Mouse (Mus musculus) frontal cortex, adult (tissue): ENCODE measurements around the gene Polr3g.
A peak's percentile ranks its signal among the peaks of the same experiment; 100 is the strongest.
"Not testable (repeated sequence)": the region's sequence is repeated elsewhere in the genome, so short reads cannot be mapped to it uniquely, and the experiment has no call there.

Source experiments
- ATAC-seq: cut with Nextera tagmentation; 2 replicates; pipeline ENCODE4 v1.9.2; 2017; ENCODE audit warnings: mild to moderate bottlenecking, moderate library complexity, mixed read lengths; ENCODE audit not compliant: low TSS enrichment

Polr3g gene

DNA sequence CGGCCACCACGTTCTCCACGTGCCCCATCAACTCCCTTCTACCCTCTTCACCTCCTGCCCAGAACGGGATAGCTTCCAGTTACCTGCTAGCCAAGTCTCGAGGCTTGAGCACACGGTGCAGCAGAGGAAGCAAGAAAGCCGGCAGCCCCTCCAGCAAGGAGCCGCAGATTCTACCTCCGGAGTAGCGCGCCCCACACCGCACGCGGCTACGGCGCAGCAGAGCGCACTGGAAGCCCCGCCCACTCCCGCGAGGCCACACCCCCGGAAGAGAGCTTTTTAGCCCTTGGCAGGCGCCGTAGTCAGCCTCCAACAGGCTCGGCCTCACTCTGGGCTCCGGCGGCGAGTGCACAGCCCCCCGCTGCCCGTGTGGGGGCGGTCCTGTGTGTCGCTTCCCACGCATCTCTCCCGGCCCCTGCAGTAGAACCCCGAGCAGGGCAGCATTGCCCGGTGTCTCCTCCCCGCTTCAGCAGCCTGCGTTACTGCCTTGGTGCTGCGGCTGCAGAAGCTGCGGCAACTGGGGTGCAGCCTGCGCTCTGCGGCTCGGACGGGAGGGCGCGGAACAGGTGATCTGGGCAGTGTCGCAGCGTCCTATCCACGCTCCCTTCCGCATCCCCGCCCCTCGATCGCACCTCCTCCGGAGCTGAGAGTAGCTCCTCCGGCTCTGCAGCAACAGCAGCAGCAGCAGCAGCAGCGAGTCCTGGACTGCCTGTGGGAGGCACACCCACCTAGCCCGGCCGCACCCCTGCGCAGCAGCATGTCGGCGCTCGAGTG lies at the start of gene Polr3g, which contains the start of gene Mblac2:
TSS of gene Polr3g (minus strand) at position 239 of the 771 bp plus-strand sequence.
TSS of gene Mblac2 (plus strand) at position 567 of the 771 bp plus-strand sequence.
- peak; percentile 83 for ATAC-seq

DNA sequence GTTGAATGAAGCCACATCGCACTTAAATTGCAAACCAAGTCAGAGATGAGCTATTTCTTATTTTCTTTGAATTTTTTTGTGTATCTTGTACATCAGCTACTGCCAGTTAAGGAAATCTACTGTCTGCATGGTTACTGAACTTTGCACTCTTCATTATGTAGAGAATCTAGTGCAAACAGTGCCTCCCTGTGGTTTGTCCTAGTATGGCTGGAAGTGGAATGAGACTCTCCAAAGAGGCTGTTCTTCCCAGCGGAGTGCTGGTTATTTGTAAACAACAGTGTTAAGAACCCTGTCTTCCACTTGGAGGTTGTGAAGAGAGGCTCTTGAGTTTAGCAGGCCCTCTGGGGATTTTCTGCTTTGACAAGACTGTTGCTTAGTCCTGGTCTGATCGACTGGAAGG lies 49.6 kb upstream of the Polr3g start:
- peak; percentile 85 for ATAC-seq

DNA sequence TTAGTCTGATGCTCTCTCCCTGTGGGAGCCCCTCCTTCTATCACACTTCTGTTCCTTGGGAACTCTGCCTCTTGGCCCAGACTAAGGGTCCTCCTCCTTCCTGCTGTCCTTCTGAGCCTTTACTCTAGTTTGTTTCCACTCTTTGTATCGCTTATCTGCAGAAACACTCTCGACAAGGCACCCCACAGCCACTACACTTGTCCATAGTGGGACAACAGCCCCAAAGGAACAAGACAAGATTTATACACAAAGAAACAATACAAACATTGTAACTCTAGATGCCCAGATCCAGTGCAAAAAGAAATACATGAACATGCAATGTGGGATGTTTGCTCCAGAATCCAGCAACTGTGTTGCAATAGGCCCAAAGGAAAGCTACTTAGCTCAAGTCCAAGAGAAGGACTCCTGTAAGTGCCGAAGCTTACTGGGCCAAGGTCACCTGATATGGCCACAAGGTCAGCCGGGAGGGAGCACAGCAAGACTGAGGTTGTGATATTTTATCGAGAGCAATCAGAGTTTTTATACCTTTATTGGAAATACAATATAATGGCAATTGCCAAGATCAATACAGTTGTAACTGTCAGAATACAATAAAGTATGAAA lies 46.3 kb upstream of the Polr3g start:
- ATAC-seq, result no peak

DNA sequence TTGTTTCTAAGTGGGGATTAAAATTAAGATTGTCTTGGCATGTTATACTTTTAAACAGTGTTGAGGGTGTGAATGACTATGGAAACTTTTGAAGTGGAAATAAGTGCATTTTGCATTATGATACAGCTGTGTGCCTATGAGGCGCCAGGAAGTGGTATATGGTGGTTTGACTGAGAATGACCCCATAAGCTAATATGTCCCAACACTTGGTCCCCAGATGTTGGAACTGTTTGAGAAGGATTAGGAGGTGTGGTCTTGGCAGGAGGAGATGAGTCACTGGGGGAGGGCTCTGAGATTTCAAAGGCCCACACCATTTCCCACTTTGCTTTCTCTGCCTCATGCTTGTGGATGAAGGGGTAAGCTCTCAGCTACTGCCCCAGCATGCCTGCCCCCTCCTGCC lies 44.5 kb upstream of the Polr3g start:
- ATAC-seq, result no peak

DNA sequence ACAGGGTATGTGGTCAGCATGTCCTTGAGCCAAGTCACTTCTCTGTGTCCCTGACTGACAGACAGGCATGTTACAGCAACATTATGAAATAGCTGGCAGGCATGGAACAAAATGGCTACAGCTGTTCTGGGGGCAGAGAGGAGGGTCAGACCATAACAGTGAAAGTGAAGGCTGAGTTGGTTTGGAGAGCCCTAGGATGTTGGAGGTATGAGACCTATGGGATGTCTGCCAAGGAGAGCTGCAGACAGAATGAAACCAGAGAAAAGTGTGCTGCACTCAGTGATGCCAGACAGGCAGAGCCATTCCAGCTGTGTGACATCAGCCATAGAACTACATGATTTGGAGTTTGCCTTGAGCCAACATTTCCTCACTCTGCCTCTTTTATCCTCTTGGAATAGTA lies 44.1 kb upstream of the Polr3g start:
- ATAC-seq, result no peak

DNA sequence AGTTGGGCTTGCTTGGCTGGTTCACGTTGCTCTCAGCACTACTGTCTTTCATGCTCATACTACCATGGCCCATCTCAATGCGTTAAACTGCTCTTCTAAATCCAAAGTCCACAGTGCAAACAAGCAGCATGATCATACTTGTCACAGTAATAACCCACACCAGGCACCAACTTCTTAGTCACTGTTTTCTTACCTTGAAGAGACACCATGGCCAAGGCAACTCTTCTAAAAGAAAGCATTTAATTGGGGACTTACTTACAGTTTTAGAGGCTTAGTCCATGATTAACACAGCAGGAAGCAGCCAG lies 33.2 kb upstream of the Polr3g start:
- ATAC-seq, result no peak

DNA sequence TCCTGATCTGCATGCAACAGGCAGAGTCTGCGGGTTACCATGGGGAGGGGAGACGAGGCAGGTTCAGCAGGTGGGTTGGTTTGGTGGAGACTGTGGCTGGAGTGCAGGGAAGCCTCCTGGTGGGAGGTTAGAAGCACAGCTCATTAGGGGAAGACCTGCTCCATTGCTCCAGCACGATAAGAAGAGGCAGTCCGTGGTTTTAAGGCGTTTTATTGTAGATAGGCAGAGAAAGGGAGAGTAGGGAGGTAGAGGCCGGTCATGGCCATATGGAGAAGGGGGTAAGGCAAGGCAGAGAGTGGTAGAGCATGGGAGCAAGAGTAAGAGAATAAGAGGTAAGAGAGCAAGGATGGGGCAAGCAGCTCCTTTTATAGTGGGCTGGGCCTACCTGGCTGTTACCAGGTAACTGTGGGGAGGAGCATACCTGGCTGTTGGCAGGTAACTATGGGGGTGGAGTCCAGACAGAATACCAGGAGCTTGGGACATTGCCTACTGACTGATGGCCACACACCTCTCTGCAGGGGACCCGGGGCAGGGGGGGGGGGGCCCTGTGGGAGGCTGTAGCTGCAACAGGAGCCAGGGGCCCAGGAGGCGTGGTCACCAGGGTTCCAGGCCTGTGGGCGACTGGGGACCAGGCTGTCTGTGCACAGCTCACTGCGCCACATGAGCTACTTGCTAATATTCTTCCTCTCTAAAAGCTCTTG lies 32.7 kb upstream of the Polr3g start:
- no peak for ATAC-seq

DNA sequence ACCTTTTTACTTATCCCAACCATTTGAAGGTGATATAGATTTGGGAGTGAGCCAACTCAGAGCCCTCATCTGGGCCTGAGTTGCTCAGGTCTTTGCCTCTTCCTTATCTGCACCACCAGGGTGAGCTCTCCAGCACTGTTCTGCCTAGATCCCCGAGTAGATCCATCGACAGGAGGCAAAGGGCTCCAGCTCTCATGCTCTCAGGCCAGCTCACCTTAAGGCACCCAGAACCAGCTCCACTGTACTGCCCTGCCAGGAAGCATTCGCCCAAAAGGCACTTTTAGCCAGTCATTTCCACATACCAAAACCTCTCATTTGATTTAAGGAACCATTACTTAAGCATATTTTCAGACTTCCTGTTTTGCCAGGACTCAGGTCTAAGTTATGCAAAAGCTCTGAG lies 30.1 kb upstream of the Polr3g start:
- ATAC-seq, result peak; percentile 44; the same call in 1 of the 2 replicates

DNA sequence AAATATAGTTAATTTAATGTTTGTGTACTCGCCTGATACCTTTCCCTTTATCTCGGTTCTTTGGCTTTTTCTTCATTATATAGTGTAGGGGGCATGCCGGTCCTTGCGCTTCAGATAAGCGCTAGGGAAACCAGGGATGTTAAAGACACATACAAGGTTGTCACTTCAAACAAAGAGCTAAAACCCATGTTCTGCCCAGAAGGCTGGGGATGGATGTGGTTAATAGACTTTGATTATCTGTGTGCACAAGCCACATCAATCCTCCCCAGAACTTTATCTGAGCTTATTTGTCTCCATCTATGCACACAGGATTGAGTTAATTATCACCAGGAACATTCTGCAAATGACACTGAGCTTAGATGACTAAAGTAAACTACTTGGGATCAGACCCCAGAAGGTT lies 25.8 kb upstream of the Polr3g start:
- ATAC-seq, result no peak

DNA sequence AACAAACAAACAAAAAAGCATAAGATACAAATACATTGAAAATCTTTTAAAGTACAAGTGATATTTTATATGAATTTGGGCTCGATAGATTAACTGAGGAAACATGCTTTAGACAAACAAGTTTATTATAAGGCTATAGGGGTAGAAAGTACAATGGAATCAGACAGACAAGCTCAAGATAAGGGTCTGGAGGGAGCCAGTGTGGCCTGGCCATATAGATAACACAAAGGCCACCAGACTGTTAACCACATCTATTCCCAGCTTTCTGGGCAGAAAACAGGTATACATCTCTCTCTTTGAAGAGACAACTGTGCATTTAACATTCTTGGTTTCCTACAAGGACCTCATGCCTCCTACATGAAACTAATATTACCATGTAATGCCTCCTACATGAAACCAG lies 19.5 kb upstream of the Polr3g start:
- no peak for ATAC-seq

DNA sequence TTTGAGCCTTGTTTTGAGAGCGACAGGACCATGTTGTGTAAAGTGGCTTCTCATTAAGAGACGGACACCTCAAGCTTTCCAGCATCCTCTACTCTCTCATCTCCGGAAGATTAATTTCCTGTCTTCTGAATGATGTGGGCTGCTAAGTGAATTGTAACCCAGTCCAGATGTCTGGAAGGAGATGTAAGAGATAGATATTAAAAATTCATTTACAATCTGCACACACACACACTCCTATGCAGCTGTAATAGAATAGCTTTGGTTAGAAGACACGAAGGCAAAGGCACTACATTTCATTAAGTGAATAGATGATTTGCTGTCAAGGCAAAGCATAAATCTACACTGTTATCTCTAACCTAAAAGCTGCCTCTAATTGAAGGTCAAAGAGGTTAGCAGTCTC lies 18.3 kb upstream of the Polr3g start:
- ATAC-seq, result no peak

DNA sequence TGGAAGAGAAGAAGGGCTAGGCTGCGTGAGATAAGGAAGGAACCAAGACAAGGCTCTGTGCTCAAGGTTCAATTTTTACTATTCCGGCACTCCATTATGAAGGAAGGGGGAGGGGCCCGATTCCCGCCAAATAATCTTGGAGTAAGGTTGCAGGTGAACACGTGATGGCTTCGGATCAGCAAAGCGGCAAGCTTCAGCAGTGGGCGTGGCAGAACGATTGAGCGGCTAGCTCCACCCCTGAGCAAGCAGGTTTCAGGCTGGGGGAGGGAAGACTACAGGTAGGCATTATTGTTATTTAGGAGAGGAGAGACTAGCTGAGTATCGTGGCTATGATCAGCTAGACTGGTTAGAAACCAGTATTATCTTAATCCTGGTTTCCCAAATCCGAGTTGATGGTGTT lies 17.3 kb upstream of the Polr3g start:
- not testable (repeated sequence) for ATAC-seq

DNA sequence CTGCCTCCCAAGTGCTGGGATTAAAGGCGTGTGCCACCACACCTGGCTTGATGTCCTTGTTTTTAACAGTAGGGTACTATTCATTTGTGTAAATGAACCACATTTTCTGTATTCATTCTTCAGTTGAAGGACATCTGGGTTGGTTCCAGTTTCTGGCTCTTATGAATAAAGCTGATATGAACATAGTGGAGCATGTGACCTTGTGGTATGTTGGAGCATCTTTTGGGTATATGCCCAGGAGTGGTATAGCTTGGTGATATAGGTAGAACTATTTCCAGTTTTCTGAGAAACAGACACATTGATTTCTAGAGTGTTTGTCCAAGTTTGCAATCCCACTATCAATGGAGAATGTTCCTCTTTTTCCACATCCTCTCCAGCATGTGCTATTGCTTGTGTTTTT lies 3.1 kb upstream of the Polr3g start:
- ATAC-seq, result no peak

DNA sequence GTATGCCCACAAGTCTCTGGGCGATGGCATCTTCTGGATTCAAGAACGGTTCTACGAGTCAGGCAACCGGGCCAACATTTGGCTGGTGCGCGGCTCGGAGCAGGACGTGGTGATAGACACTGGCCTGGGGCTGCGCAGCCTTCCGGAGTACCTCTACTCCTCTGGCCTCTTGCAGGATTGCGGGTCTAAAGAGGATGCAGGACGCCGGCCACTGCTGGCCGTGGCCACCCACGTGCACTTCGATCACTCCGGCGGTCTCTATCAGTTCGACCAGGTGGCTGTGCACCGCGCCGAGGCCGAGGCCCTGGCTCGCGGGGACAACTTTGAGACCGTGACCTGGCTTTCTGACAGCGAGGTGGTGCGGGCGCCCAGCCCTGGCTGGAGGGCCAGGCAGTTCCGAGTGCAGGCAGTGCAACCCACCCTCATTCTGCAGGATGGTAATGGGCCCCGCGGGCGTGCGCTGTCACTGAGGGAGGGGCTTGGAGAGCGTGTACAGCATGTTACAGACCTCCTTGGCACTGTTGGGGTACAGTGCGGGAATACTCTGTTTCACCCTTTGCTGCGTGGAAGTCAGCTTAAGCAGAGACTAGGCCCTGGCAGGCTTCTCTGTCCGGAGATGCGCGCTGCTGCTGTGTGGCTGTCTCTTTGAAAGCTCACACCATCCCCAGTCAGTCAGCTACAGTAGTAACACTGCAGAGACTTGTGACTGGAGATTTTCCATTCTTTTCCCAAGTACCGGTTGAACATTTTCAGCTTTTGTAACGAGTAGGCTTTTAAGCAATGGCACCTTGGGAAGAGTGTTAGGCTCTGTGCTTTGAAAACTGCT lies 946 bp upstream of the Polr3g start:
- peak; percentile 53 for ATAC-seq

DNA sequence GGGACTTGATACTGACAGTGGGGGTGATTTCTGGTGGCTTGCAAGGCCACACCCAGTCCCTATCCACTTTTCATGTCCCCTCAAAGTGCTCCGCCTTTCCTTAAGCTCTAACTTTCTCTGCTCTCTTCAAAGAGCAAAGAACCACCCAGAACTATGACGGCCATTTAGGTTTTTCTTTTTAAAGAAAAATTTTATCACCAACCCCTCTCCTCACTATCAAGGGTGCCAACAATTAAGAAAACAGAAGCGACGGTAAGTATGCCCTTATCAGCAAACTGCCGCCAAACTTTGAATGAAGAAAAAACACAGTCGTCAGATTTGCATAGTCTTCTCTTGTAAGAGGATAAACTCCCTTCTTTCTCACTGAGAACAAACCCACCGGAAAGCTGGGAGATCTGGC lies 547 bp downstream of the Polr3g start:
- ATAC-seq, result no peak

DNA sequence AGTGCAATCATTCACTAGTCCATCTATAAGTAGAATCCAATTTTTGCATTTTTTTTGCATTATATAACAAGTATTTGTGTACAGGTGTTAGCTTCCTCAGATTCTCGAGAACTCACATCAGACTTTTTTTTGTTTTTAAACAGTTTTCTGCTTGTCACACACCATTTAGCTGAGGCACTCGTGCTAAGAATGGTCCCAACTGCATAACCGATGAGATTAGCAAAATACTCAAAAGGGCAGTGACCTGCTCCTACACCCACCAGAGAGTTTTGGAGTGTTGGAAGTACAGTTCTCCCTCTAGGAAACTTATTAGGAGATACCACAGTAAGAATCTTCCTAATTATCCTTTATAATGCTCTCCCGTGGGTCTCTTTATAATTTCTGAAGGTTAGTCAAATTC lies 1.0 kb downstream of the Polr3g start:
- ATAC-seq, result no peak

DNA sequence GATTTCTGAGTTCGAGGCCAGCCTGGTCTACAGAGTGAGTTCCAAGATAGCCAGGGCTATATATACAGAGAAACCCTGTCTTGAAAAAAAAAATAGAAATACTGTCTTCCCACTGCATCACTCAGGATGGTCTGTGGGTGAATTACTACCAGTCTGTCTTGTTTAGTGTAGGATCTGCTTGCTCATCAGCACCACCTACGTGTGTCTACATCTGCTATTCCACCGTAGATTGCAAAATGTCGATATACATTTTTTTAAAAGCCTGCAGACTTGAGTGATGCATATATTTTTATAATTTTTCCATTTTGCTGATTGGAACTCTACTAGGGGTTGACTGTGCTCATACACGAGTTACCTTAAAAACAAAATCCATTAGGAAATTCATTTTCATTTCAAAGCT lies 4.5 kb downstream of the Polr3g start:
- peak; percentile 36 for ATAC-seq

DNA sequence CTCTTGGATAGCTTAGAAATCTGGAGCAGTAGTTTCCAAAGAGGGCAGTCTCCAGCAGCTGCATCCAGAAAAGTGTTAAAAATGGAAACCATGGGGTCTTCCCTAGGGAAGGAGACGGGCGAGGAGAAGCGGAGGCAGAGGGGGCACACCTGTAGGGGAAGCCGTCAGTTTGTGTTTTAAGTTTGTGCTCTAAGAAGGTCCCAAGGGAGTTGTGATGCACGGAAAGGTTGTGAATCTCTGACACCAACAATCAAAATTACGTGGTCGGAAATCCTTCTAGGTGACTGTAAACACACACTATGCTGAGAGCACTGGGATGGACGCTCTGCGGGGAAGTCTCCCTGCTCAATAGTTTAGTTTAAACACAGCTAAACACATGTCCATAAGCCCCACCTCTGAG lies 7.2 kb downstream of the Polr3g start:
- ATAC-seq, result no peak

DNA sequence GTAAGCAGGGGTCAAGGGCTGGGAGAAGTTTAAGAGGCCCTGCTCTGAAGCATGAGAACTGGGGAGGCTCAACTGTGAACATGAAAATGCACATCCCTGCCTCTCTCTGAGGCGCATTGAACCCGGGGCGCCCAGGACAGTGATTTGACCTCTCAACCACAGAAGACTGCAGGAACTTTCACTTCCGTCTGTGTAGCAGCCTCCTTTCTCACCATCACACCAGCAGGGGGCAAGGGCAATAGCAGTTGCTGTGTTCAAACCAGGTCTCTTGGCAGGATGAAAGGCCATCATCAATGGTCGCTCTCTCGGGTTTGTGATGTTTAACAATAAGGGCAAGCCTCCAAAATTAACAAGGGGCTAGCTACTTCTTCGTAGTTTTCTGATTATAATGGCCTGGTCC lies 7.7 kb downstream of the Polr3g start:
- no peak for ATAC-seq

DNA sequence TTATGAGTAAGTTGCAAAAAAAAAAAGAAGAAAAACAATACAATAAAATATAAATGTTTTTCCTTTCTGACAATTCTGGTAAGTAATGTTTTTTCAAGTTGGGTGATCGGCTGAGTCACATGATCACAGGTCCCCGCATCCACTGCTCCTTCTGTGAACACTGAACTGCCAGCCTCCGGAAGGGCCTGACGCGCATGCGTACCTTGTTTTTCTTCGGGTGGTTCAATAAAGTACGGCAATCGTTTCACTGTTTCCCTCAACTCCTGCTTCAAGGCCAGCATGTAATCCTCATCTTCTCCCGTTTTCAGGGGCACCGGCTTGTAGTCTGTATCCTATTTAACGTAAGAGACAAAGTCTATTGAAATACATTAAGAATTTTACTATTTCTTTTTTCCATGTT lies 16.4 kb downstream of the Polr3g start:
- ATAC-seq, result no peak

DNA sequence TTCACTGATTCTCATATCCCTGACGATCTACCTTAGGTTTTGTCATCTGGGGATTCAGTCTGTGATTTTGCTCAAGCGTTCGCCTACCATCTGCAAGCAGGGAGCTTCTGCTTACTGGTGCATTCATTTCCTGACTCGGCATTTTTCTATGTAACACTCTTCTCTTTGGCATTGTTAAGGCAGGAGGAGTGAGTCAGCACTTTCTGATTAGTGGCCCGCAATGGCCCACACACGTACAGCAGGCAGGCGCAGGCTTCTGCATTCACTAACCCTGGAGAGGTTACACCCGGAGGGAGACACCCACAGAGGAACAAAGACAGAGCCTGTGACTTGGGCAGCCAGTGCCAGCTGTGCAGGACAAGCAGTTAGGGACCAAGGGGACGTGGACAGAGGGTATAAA lies 19.2 kb downstream of the Polr3g start:
- ATAC-seq, result peak; percentile 88

DNA sequence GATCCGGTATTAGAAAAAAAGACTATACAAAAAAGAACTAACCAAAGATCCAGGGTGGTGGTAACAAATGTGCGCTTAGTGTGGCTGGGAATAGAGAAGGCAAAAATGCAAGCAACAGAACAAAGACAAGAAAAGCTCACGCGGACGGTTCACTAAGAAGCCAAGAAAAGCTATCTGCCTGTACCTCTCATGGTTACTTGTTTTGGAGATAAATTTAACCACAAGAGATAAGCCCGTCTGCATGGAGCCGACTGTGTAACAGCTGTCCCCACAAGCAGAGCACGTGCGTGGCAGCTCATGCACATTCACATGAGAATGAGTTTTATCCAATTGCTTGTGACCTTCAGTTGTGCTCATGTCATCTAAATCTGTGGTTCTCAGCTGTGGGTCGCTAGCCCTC lies 20.3 kb downstream of the Polr3g start:
- ATAC-seq, result no peak
